Mouse (Mus musculus) heart, embryonic 10.5 days (tissue): ENCODE results near the gene Snhg11. TPM values are rescaled to one million over a fixed set of nuclear protein-coding genes. Genes with fewer than 3 reads are reported as not detected.

Experiments
- DNase-seq: peaks from one replicate; pipeline ENCODE4 v3.0.0-alpha.2; 2017; ENCODE audit warnings: low spot score
- H3K27ac ChIP-seq: fragments of 300-500 bp; sonication (generic); 2 replicates; pipeline ENCODE4 v1.5.1; 2016; ENCODE audit warnings: mild to moderate bottlenecking
- H3K27me3 ChIP-seq: fragments of 300-500 bp; sonication (generic); 2 replicates; pipeline ENCODE4 v1.6.1; 2016; ENCODE audit warnings: mild to moderate bottlenecking; ENCODE audit not compliant: poor library complexity, insufficient read depth, severe bottlenecking
- H3K36me3 ChIP-seq: fragments of 300-500 bp; sonication (generic); 2 replicates; pipeline ENCODE4 v1.6.1; 2016; ENCODE audit warnings: mild to moderate bottlenecking, moderate library complexity
- H3K4me1 ChIP-seq: fragments of 300-500 bp; sonication (generic); 2 replicates; pipeline ENCODE4 v1.6.1; 2016; ENCODE audit warnings: mild to moderate bottlenecking
- H3K4me3 ChIP-seq: fragments of 300-500 bp; sonication (generic); 2 replicates; pipeline ENCODE4 v1.5.1; 2016; ENCODE audit warnings: mild to moderate bottlenecking, moderate library complexity
- H3K9me3 ChIP-seq: fragments of 300-500 bp; sonication (generic); 2 replicates; pipeline ENCODE4 v1.6.1; 2016; ENCODE audit warnings: mild to moderate bottlenecking, moderate library complexity
- WGBS: fragments of 180-500 bp; shearing (Covaris S2); methylation state at CpG from one replicate; pipeline ENCODE4 v1.1.7; 2016; 5-methylcytosine and 5-hydroxymethylcytosine counted together
- polyA plus RNA-seq: library from polyadenylated mRNA; unstranded; fragments of >200 nt; fragmentation: Nextera tagmentation; extraction: Ambion mirVana; gene quantifications from 2 replicates; pipeline ENCODE4 v1.2.1, GENCODE M21; 2016

Gene Snhg11
- polyA plus RNA-seq: 1.7 and 6.7 TPM in 2 replicates

DNA sequence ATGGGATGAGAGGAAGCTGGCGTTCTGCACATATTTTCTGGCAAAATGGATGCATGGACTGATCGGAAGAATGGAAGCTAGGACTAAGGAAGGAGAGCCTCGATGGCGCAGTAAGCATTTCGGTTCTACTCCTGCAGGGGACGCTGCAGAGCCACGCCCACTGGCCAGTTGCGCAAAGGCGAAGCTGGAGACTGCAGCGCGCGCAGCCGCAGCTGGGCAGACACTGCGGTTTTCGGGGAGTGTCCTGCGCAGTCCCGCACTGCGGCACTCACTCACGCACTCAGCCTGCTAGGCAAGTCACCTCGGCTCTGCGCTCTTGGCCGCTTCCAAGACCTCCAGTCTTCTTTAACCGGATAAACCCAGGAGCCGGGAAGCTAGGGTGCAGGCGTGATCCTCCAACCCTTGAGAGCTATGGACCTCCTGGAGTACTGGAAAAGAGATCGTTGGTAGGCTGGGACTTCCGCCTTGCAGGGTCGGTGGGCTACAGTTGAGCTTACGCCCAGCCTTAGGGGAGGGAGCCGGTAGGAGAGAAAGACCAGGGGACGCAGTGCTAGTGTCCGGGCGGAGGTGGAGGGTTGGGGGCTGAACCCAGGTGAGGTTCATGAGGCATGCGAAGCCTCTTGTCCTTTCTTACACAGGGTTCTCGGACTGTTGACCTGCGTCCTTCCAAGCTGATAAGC, at the start of gene Snhg11:
Gene Snhg11 (plus strand): TSS at position 196 of the 680 bp plus-strand sequence.
- DNase-seq: no peak
- peaks cover 10% of the 10 kb centered on the region; the same call in 1 of the 2 replicates for H3K4me1 ChIP-seq
- WGBS: 1% methylated on average over 36 of the region's 36 CpGs
- no peak within 1 kb of the TSS for H3K27ac ChIP-seq
- peak within 1 kb of the TSS; percentile 59 for H3K4me3 ChIP-seq
- H3K9me3 ChIP-seq: no peaks in the 10 kb centered on the region
- no peaks in the 10 kb centered on the region for H3K36me3 ChIP-seq
- peaks cover 55% of the 10 kb centered on the region for H3K27me3 ChIP-seq

GRCm38 (mm10) chr2:158334356-158334755, 41.1 kb upstream of the Snhg11 start:
- Histone ChIP-seq H3K9me3 (no peaks in the 10 kb centered on the region), H3K4me3 (no peak overlapping the region), H3K36me3 (no peaks in the 10 kb centered on the region), H3K27me3 (no peaks in the 10 kb centered on the region; the same call in 1 of the 2 replicates), H3K4me1 (0 out of 2 replicates have a peak, but pooled peaks cover 9% of the 10 kb centered on the region), H3K27ac (no peak overlapping the region)
- WGBS: 82% methylated on average over 13 of the region's 13 CpGs
- no peak for DNase-seq

GRCm38 (mm10) chr2:158337698-158338097, 37.7 kb upstream of the Snhg11 start:
- no peaks in the 10 kb centered on the region; the same call in 1 of the 2 replicates for H3K27me3 ChIP-seq

GRCm38 (mm10) chr2:158339948-158340564, 35.4 kb upstream of the Snhg11 start:
- H3K4me3 ChIP-seq: no peak overlapping the region
- 38% methylated on average over 11 of the region's 11 CpGs for WGBS
- no peaks in the 10 kb centered on the region; the same call in 1 of the 2 replicates for H3K27me3 ChIP-seq
- H3K9me3 ChIP-seq: no peaks in the 10 kb centered on the region
- no peak for DNase-seq
- H3K27ac ChIP-seq: no peak overlapping the region
- H3K4me1 ChIP-seq: 0 out of 2 replicates have a peak, but pooled peaks cover 9% of the 10 kb centered on the region
- no peaks in the 10 kb centered on the region for H3K36me3 ChIP-seq

More at GRCm38 (mm10) chr2:158337698-158338097, 37.7 kb upstream of the Snhg11 start:
- Histone ChIP-seq H3K36me3 (no peaks in the 10 kb centered on the region), H3K4me1 (0 out of 2 replicates have a peak, but pooled peaks cover 9% of the 10 kb centered on the region), H3K27ac (no peak overlapping the region), H3K4me3 (no peak overlapping the region), H3K9me3 (no peaks in the 10 kb centered on the region)
- no peak for DNase-seq
- 81% methylated on average over 10 of the region's 10 CpGs for WGBS

DNA sequence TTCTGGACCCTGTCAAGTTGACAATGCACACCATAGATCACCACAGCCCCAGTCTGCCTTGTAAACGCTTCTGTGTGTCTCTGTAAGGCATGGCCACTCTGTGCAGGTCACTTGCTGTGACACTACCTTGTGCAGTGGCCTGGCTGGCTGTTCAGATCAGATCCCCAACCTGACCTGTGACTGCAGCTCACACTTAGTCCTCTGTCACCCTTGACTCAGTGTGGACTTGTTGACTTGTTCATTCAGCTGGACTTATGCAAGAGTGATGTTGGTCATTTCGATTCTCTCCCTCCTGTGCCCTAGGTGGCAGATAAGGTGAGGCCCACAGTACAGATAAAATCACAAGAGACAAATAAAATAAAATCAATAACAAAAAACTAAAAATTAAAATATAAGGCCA, 34.1 kb upstream of the Snhg11 start:
- no peaks in the 10 kb centered on the region for H3K9me3 ChIP-seq
- DNase-seq: no peak
- no peak overlapping the region for H3K4me3 ChIP-seq
- 0 out of 2 replicates have a peak, but pooled peaks cover 8% of the 10 kb centered on the region for H3K4me1 ChIP-seq
- no peaks in the 10 kb centered on the region for H3K36me3 ChIP-seq
- WGBS: 65% methylated on average over 2 of the region's 2 CpGs
- H3K27me3 ChIP-seq: peaks cover 4% of the 10 kb centered on the region; the same call in 1 of the 2 replicates
- H3K27ac ChIP-seq: no peak overlapping the region

DNA sequence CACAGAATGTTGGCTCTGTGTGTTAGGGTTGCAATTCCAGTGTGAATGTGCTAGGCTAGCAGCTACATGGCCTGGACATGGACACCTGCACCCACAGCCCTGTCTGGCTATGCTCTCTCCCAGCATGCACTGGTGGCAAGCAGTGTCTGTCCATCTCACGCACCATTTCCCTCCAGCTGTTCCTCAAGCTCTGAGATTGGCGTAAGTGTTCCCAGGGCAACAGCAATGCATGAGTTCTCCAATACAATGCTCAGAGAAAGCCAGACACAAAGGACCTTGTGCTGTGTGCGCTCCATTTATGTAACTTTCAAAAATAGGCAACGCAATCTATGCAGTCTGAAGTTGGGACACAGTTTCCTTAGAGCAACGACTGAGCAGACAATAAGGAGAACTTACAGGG, 31.9 kb upstream of the Snhg11 start:
- H3K36me3 ChIP-seq: no peaks in the 10 kb centered on the region
- no peaks in the 10 kb centered on the region for H3K9me3 ChIP-seq
- H3K27ac ChIP-seq: no peak overlapping the region
- 0 out of 2 replicates have a peak, but pooled peaks cover 9% of the 10 kb centered on the region for H3K27me3 ChIP-seq
- WGBS: 85% methylated on average over 5 of the region's 5 CpGs
- no peak overlapping the region for H3K4me3 ChIP-seq
- H3K4me1 ChIP-seq: no peaks in the 10 kb centered on the region
- no peak for DNase-seq

DNA sequence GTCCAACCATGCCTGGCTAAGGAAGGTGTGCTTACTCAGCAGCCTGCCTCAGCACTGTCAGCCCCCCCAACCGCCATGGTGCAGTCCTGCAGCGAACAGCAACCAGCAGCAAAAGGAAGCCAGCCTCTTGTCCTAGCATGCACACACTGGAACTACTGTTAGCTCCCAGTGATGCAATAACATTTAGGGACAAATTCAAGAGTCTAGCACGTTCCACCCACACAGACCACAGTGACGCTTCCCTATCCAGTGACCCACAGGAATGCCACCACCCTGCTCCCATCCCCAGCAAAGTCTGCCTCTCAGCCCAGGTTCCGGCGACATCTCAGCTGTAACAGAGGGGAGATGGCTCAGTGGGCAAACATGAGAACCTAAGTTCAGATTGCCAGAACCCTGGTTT, 29.0 kb upstream of the Snhg11 start:
- 0 out of 2 replicates have a peak, but pooled peaks cover 9% of the 10 kb centered on the region for H3K27me3 ChIP-seq
- DNase-seq: no peak
- no peaks in the 10 kb centered on the region for H3K4me1 ChIP-seq
- WGBS: 73% methylated on average over 6 of the region's 6 CpGs
- H3K9me3 ChIP-seq: no peaks in the 10 kb centered on the region
- H3K4me3 ChIP-seq: no peak overlapping the region
- H3K36me3 ChIP-seq: no peaks in the 10 kb centered on the region
- H3K27ac ChIP-seq: no peak overlapping the region

DNA sequence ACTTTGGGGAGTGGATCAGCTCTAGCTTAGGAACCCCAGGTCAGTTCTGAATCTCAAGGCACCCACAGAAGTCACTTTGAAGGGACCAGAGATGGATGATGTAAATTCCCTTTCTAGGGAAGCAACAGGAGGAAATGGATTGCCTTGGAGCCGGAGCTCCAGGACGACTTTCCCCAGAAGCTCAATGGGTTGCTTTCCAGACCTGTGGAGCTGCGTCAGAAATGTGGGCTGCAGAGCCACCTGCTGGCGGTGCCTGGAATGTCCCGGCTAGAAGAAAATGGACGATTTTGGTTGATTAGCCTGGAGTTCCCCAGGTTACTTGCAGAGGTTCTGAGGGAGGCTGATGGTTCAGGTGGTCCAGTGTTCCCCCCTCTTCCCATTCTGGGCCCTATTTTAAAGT, 27.6 kb upstream of the Snhg11 start:
- 5% methylated on average over 6 of the region's 6 CpGs for WGBS
- Histone ChIP-seq H3K4me3 (no peak overlapping the region), H3K27me3 (0 out of 2 replicates have a peak, but pooled peaks cover 9% of the 10 kb centered on the region), H3K4me1 (no peaks in the 10 kb centered on the region), H3K9me3 (no peaks in the 10 kb centered on the region), H3K27ac (no peak overlapping the region), H3K36me3 (peaks cover 8% of the 10 kb centered on the region; the same call in 1 of the 2 replicates)
- no peak for DNase-seq

- WGBS: 74% methylated on average over 3 of the region's 3 CpGs
Measured at GRCm38 (mm10) chr2:158352801-158353520, 22.5 kb upstream of the Snhg11 start.

GRCm38 (mm10) chr2:158354348-158355114, 20.9 kb upstream of the Snhg11 start:
- 80% methylated on average over 7 of the region's 7 CpGs for WGBS
- Histone ChIP-seq H3K36me3 (peaks cover 75% of the 10 kb centered on the region), H3K27ac (no peak overlapping the region), H3K4me3 (no peak overlapping the region), H3K9me3 (no peaks in the 10 kb centered on the region), H3K4me1 (peaks cover 14% of the 10 kb centered on the region), H3K27me3 (no peaks in the 10 kb centered on the region)
- no peak for DNase-seq

More at GRCm38 (mm10) chr2:158352801-158353520, 22.5 kb upstream of the Snhg11 start:
- H3K27me3 ChIP-seq: no peaks in the 10 kb centered on the region
- no peaks in the 10 kb centered on the region for H3K4me1 ChIP-seq
- H3K27ac ChIP-seq: no peak overlapping the region
- DNase-seq: no peak
- H3K36me3 ChIP-seq: peaks cover 59% of the 10 kb centered on the region
- no peaks in the 10 kb centered on the region for H3K9me3 ChIP-seq
- H3K4me3 ChIP-seq: no peak overlapping the region

DNA sequence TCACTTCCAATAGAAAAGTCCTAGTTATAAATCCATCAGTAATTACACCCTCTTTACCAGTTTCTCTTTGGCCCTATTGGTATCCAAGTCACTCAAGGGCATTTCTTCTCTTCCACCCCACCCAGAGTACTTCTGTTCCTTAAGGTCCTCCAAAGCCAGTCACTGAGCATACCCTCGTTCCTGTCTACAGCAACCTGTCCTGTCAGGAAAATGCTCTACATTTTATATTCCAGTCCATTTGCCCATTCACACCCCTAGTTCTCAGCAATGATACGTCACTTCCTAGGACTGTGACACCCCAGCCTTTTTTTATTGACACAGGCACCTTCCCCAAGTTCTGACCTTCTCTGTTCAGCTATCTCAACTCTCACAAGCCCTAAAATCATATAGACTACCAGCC, 20.2 kb upstream of the Snhg11 start:
- H3K4me3 ChIP-seq: no peak overlapping the region
- no peak for DNase-seq
- no peaks in the 10 kb centered on the region for H3K9me3 ChIP-seq
- no peaks in the 10 kb centered on the region for H3K27me3 ChIP-seq
- WGBS: 89% methylated on average over 2 of the region's 2 CpGs
- H3K4me1 ChIP-seq: peaks cover 21% of the 10 kb centered on the region
- H3K27ac ChIP-seq: no peak overlapping the region
- H3K36me3 ChIP-seq: peaks cover 82% of the 10 kb centered on the region

DNA sequence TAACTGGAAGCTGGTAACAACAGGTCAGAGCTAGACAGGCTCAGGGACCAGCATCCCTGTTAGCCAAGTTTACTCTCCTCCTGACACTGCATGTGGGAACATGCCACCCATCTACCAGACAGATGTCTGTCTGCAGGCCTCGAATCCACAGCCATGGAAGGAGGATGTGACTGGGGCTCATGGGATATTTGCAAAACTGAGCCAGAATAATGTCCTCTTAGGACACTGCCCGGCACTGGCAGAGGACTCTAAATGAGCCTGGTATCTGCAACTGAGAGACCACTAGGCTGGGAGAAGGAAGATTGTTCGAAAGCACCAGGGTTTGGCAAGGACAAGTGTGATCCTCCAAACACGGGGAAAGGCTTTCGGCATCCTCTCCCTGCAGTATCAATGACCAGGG, 19.3 kb upstream of the Snhg11 start:
- H3K27ac ChIP-seq: no peak overlapping the region
- H3K4me3 ChIP-seq: no peak overlapping the region
- no peaks in the 10 kb centered on the region for H3K27me3 ChIP-seq
- H3K36me3 ChIP-seq: peaks cover 84% of the 10 kb centered on the region
- 90% methylated on average over 5 of the region's 5 CpGs for WGBS
- peaks cover 24% of the 10 kb centered on the region for H3K4me1 ChIP-seq
- DNase-seq: no peak
- H3K9me3 ChIP-seq: no peaks in the 10 kb centered on the region
